Mouse (Mus musculus) kidney, adult 2 months (tissue): Measurements from ENCODE around the gene Ankrd11.

Experiments used
- CTCF ChIP-seq: fragments of 200-500 bp; conservative IDR thresholded peaks from 2 replicates; pipeline ENCODE4 v1.5.1; 2011; ENCODE audit warnings: low read depth, mild to moderate bottlenecking, control low read depth, low read length, moderate library complexity, mixed read lengths; ENCODE audit not compliant: insufficient read depth, insufficient read length
- POLR2A ChIP-seq: fragments of 200-500 bp; IDR thresholded peaks from one replicate; pipeline ENCODE4 v1.6.1; 2011; ENCODE audit warnings: low read depth, low read length, control low read depth

GRCm38 (mm10) chr8:122932561-122932959 is 109.5 kb downstream of the Ankrd11 start:
- TF ChIP-seq CTCF (no peak), POLR2A (no peak)
